12 mouse cellular contexts compared by ENCODE assay signal in genomic region chr14:32859831-32860569, GRCm38 (mm10). TPM values are rescaled to one million over a fixed set of nuclear protein-coding genes. Genes with fewer than 3 reads are reported as not detected.
DNase-seq lines count a peak whose midpoint lies in the region; ATAC-seq and TF ChIP-seq lines count a peak whose summit lies in the region.
"Had no signal": no experiment of that assay in that cellular context is flagged by ENCODE, and none has a peak within 500 bp of the region (broad histone marks: within the 10 kb centered on the region; RNA-seq: fewer than 3 reads in every experiment).

No protein-coding gene starts in this region.

- no peak for ATAC-seq in liver, embryonic 15.5 days (ENCODE audit: insufficient read depth)
- ATAC-seq in monocyte, adult 5-6 weeks (replicated peaks; ENCODE audit: insufficient number of reproducible peaks, low FRiP score, low TSS enrichment, poor library complexity, severe bottlenecking), result no peak

- H3K27ac ChIP-seq in kidney, adult 2 months (ENCODE audit: insufficient read depth, low read depth, low read length), result no peak overlapping the region
- H3K27ac ChIP-seq in CH12.LX (ENCODE audit: insufficient read depth, low read depth) (no peak overlapping the region), MEL (ENCODE audit: control insufficient read depth, low read depth, low read length) (no peak overlapping the region)
- H3K27ac ChIP-seq in liver, embryonic 15.5 days (replicated peaks), result peak overlapping the region; percentile 48; the same call in 1 of the 2 replicates

- H3K4me3 ChIP-seq in kidney, adult 2 months (ENCODE audit: insufficient read depth, low read depth, low read length), result no peak overlapping the region
- H3K4me3 ChIP-seq in CH12.LX (replicated peaks in 1 of 3; ENCODE audit: low read depth in 2 of 3, low read length in 2 of 3, poor library complexity in 1 of 3), result peak overlapping the region in 1 of 3 experiments; percentile 6
- no peak overlapping the region for H3K4me3 ChIP-seq in MEL (ENCODE audit: control insufficient read depth in 1 of 2, insufficient read depth in 1 of 2, low read depth in 2 of 2, low read length in 2 of 2)
- no peak overlapping the region for H3K4me3 ChIP-seq in liver, embryonic 15.5 days (replicated peaks)

- TF ChIP-seq RAD21 in CH12.LX (IDR thresholded peaks at IDR 0.05; ENCODE audit: low read depth, low read length) (no peak), MEL (IDR thresholded peaks at IDR 0.05; ENCODE audit: low read depth, low read length) (no peak)

- H3K79me2 ChIP-seq in CH12.LX (replicated peaks; ENCODE audit: control insufficient read depth, extremely low read depth, insufficient read depth, poor library complexity, severe bottlenecking), result no peaks in the 10 kb centered on the region
- no peaks in the 10 kb centered on the region for H3K79me2 ChIP-seq in MEL (ENCODE audit: control insufficient read depth, insufficient read depth, low read length, poor library complexity)

- no peak for TF ChIP-seq EP300 in CH12.LX (IDR thresholded peaks at IDR 0.05; ENCODE audit: low read length)
- TF ChIP-seq EP300 in MEL (IDR thresholded peaks at IDR 0.05; ENCODE audit: low read depth in 1 of 2, low read length in 2 of 2), result no peak

- dilution Hi-C loops in CH12.LX (cut with MboI; ENCODE audit: extremely low pct_ligation_motif_present, extremely low pct_unique_long_range_greater_than_20kb, low sequenced_read_pairs), result no loop called here

- in situ Hi-C loops in CH12.LX (cut with MboI; ENCODE audit: low pct_ligation_motif_present, low pct_unique_long_range_greater_than_20kb, low sequenced_read_pairs), result no loop called here

- no peak for TF ChIP-seq POLR2A in kidney, adult 2 months (IDR thresholded peaks at IDR 0.05; ENCODE audit: low read depth, low read length)
- TF ChIP-seq POLR2A in CH12.LX (IDR thresholded peaks at IDR 0.05; ENCODE audit: low read depth, low read length), result no peak
- TF ChIP-seq POLR2A in MEL (IDR thresholded peaks at IDR 0.05; ENCODE audit: control insufficient read depth in 1 of 2, insufficient read depth in 1 of 2, low read depth in 1 of 2, low read length in 2 of 2, poor library complexity in 1 of 2), result no peak

- no peaks in the 10 kb centered on the region for H3K4me1 ChIP-seq in kidney, adult 2 months (ENCODE audit: control insufficient read depth, insufficient read depth, low read length)
- H3K4me1 ChIP-seq in CH12.LX (ENCODE audit: control insufficient read depth in 1 of 2, insufficient read depth in 2 of 2) (peaks cover 5 to 8% of the 10 kb centered on the region in 2 experiments), MEL (ENCODE audit: control insufficient read depth in 1 of 2, insufficient read depth in 2 of 2, low read length in 2 of 2) (no peaks in the 10 kb centered on the region)
- no peaks in the 10 kb centered on the region for H3K4me1 ChIP-seq in liver, embryonic 15.5 days (replicated peaks)

- H3K9me3 ChIP-seq in CH12.LX (replicated peaks; ENCODE audit: low read length), result no peaks in the 10 kb centered on the region
- H3K9me3 ChIP-seq in MEL (replicated peaks; ENCODE audit: insufficient read depth, low read length), result no peaks in the 10 kb centered on the region
- H3K9me3 ChIP-seq in liver, embryonic 15.5 days (replicated peaks), result no peaks in the 10 kb centered on the region

- no peaks in the 10 kb centered on the region for H3K36me3 ChIP-seq in kidney, adult 2 months (ENCODE audit: control insufficient read depth, insufficient read depth, low read length)
- no peaks in the 10 kb centered on the region for H3K36me3 ChIP-seq in CH12.LX (replicated peaks in 1 of 2; ENCODE audit: control insufficient read depth in 1 of 2, insufficient read depth in 1 of 2, low read length in 1 of 2)
- H3K36me3 ChIP-seq in MEL (ENCODE audit: control insufficient read depth in 1 of 2, insufficient read depth in 2 of 2, low read length in 2 of 2), result no peaks in the 10 kb centered on the region
- H3K36me3 ChIP-seq in liver, embryonic 15.5 days (replicated peaks), result no peaks in the 10 kb centered on the region

- WGBS in kidney, adult 2 months, result 68% methylated on average over 11 of the region's 11 CpGs
- 41% methylated on average over 11 of the region's 11 CpGs for WGBS in liver, embryonic 15.5 days (ENCODE audit: insufficient replicate concordance)

- H3K9ac ChIP-seq in CH12.LX (ENCODE audit: insufficient read depth, low read depth), result no peak overlapping the region
- H3K9ac ChIP-seq in MEL (ENCODE audit: control insufficient read depth, low read depth, low read length, poor library complexity, severe bottlenecking), result no peak overlapping the region
- H3K9ac ChIP-seq in liver, embryonic 15.5 days, result no peak overlapping the region

- no peak for TF ChIP-seq CTCF in kidney, adult 2 months (conservative IDR thresholded peaks at IDR 0.05; ENCODE audit: insufficient read depth, insufficient read length, low read depth, low read length)
- TF ChIP-seq CTCF in CH12.LX (conservative IDR thresholded peaks at IDR 0.05 in 1 of 2, IDR thresholded peaks at IDR 0.05 in 1 of 2; ENCODE audit: low read depth in 2 of 2, low read length in 2 of 2) (no peak), MEL (IDR thresholded peaks at IDR 0.05 in 2 of 3, conservative IDR thresholded peaks at IDR 0.05 in 1 of 3; ENCODE audit: control insufficient read depth in 1 of 3, insufficient read depth in 1 of 3, low read depth in 2 of 3, low read length in 3 of 3, poor library complexity in 1 of 3, severe bottlenecking in 1 of 3) (no peak)

- DNase-seq in kidney, adult 2 months, result peak; percentile 12
- no peak for DNase-seq in kidney, adult 11 months
- peak; percentile 12 for DNase-seq in CH12.LX (ENCODE audit: extremely low read depth)
- DNase-seq in MEL (ENCODE audit: low read depth, low spot score), result no peak
- no peak for DNase-seq in thymus, postnatal 0 days (ENCODE audit: low spot score)
- DNase-seq: cerebellum, adult 9-11 months; thymus, postnatal 25 days had no signal

- H3K4me2 ChIP-seq in CH12.LX (ENCODE audit: insufficient read depth, low read depth, poor library complexity, severe bottlenecking), result no peak overlapping the region; the same call in 1 of the 2 replicates
- H3K4me2 ChIP-seq in liver, embryonic 15.5 days, result no peak overlapping the region

- no peaks in the 10 kb centered on the region; the same call in 1 of the 2 replicates for H3K27me3 ChIP-seq in kidney, adult 2 months (replicated peaks; ENCODE audit: control insufficient read depth, insufficient read depth, low read length)
- H3K27me3 ChIP-seq in CH12.LX (replicated peaks), result no peaks in the 10 kb centered on the region
- H3K27me3 ChIP-seq in MEL (ENCODE audit: control insufficient read depth in 1 of 2, insufficient read depth in 2 of 2, low read length in 2 of 2), result no peaks in the 10 kb centered on the region
- H3K27me3 ChIP-seq in liver, embryonic 15.5 days, result peaks cover 39% of the 10 kb centered on the region

TF ChIP-seq in CH12.LX, 34 proteins besides CTCF, POLR2A, EP300 and RAD21:
- no peak for TF ChIP-seq IRF4 (IDR thresholded peaks at IDR 0.05; ENCODE audit: low read depth, low read length)
- TF ChIP-seq MAFK (IDR thresholded peaks at IDR 0.05; ENCODE audit: insufficient replicate concordance, low read length), result peak; percentile 97

TF ChIP-seq in MEL, 35 proteins besides CTCF, POLR2A, EP300 and RAD21:
- TF ChIP-seq MAFK (IDR thresholded peaks at IDR 0.05; ENCODE audit: borderline replicate concordance, low read depth, low read length) (0 out of 2 replicates have a peak, but pooled peaks have one; percentile 26), KAT2A (conservative IDR thresholded peaks at IDR 0.05; ENCODE audit: low read depth, low read length) (no peak)

RNA-seq across cellular contexts. Expression of gene Vstm4, which starts 3.4 kb away (rescaled TPM):
- polyA plus RNA-seq in kidney, adult 2 months (2012; rRNA removed), result 8.0 and 8.3 TPM in 2 replicates
- not detected in 2 replicates for total RNA-seq in CH12.LX (2012; rRNA removed)
- not detected in 2 replicates for total RNA-seq in CH12.LX (2014; rRNA removed)
- polyA plus RNA-seq in CH12.LX (2012; ENCODE audit: insufficient read length, low read depth), result not detected in 2 replicates
- not detected in 2 replicates for total RNA-seq in MEL (2012; rRNA removed)
- polyA plus RNA-seq in MEL (2012; ENCODE audit: insufficient read depth in 1 of 2, insufficient read length in 2 of 2, low read depth in 1 of 2, low replicate concordance in 2 of 2, missing spikeins in 1 of 2), result not detected
- polyA plus RNA-seq in liver, embryonic 15.5 days (2015; fragmentation: Nextera tagmentation; extraction: Ambion mirVana), result 4.7 and 6.1 TPM in 2 replicates
- polyA plus RNA-seq in thymus, postnatal 0 days (2015; fragmentation: Nextera tagmentation; extraction: Ambion mirVana), result 3.7 and 4.0 TPM in 2 replicates
- total RNA-seq in monocyte, adult 5-6 weeks (2017), result not detected in 3 replicates
- total RNA-seq: megakaryocyte progenitor cell, adult 5-6 weeks had no signal

RNA-seq across cellular contexts. Expression of gene Fam170b, which starts 26.2 kb away (rescaled TPM):
- 0.14 TPM in 1 of 2 replicates, not detected in the other for polyA plus RNA-seq in kidney, adult 2 months (2012; rRNA removed)
- total RNA-seq in CH12.LX (2012; rRNA removed) (not detected in 2 replicates), CH12.LX (2014; rRNA removed) (not detected in 2 replicates), MEL (2012; rRNA removed) (not detected in 2 replicates)
- polyA plus RNA-seq in CH12.LX (2012; ENCODE audit: insufficient read length, low read depth) (not detected in 2 replicates), MEL (2012; ENCODE audit: insufficient read depth in 1 of 2, insufficient read length in 2 of 2, low read depth in 1 of 2, low replicate concordance in 2 of 2, missing spikeins in 1 of 2) (not detected)
- 0.05 TPM in 1 of 2 replicates, not detected in the other for polyA plus RNA-seq in liver, embryonic 15.5 days (2015; fragmentation: Nextera tagmentation; extraction: Ambion mirVana)
- not detected in 2 replicates for polyA plus RNA-seq in thymus, postnatal 0 days (2015; fragmentation: Nextera tagmentation; extraction: Ambion mirVana)
- total RNA-seq in monocyte, adult 5-6 weeks (2017), result 0.67 TPM in 1 of 3 replicates, not detected in the others
- total RNA-seq: heart, postnatal 10 days; left cerebral cortex, adult 18-20 months; megakaryocyte progenitor cell, adult 5-6 weeks had no signal

Comparison
In these comparisons a context has a peak if more than half of its experiments do, and no peak if none do; other contexts are left out.
1. DNase-seq: peak in kidney, adult 2 months (single experiment) and CH12.LX (single experiment); none in kidney, adult 11 months (single experiment), MEL (single experiment) and thymus, postnatal 0 days (single experiment).